Mouse (Mus musculus): ENCODE measurements at regions not wholly inside any gene's neighbourhood (a gene's known extent, or its start where the extent isn't known, plus 50 kb on each side); places are given as distances from the start of the nearest gene placed in this dataset.

GRCm38 (mm10) chr12:77628358-77628850 lies 390.5 kb downstream of the Fut8 start:
- TF ChIP-seq POLR2A (IDR thresholded peaks at IDR 0.05; ENCODE audit: low read depth, low read length) (no peak), CTCF (IDR thresholded peaks at IDR 0.05; ENCODE audit: extremely low read depth, insufficient read length, insufficient replicate concordance, low read depth, low read length) (no peak)
- Histone ChIP-seq H3K27me3 (ENCODE audit: control insufficient read depth, insufficient read depth, low read length) (no peaks in the 10 kb centered on the region), H3K4me1 (ENCODE audit: control insufficient read depth, insufficient read depth, insufficient read length, low read length) (no peaks in the 10 kb centered on the region), H3K27ac (ENCODE audit: insufficient read depth, low read depth, low read length) (no peak overlapping the region), H3K4me3 (ENCODE audit: low read depth, low read length) (no peak overlapping the region), H3K36me3 (ENCODE audit: control insufficient read depth, insufficient read depth, low read length) (no peaks in the 10 kb centered on the region)

GRCm38 (mm10) chr12:77633981-77634650 lies 396.2 kb downstream of the Fut8 start:
- TF ChIP-seq CTCF (IDR thresholded peaks at IDR 0.05; ENCODE audit: extremely low read depth, insufficient read length, insufficient replicate concordance, low read depth, low read length): no peak
- Histone ChIP-seq H3K4me3 (ENCODE audit: low read depth, low read length) (no peak overlapping the region), H3K4me1 (ENCODE audit: control insufficient read depth, insufficient read depth, insufficient read length, low read length) (no peaks in the 10 kb centered on the region), H3K36me3 (ENCODE audit: control insufficient read depth, insufficient read depth, low read length) (no peaks in the 10 kb centered on the region), H3K27me3 (ENCODE audit: control insufficient read depth, insufficient read depth, low read length) (no peaks in the 10 kb centered on the region), H3K27ac (ENCODE audit: insufficient read depth, low read depth, low read length) (no peak overlapping the region)
- 64% methylated on average over 10 of the region's 10 CpGs for WGBS

DNA sequence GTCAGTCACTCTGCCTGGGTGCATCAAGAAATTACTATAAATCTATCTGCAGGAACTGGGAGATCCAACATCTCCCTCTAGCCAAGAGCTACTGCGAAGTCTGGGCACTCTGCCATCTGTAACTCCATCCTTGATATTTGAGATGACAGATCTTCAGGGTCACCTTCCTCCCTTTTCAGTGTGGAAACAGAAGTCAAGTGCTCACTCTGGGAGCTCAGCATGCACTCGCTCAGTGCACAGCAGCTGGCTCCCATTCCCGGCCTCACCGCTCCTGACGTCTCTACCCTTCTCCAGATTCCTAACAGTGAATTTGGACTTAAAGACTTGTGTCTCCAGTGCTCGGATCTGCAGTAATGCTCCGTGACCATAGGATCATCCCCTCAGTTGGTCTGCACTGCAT lies 400.3 kb downstream of the Fut8 start:
- Histone ChIP-seq H3K27me3 (ENCODE audit: control insufficient read depth, insufficient read depth, low read length) (no peaks in the 10 kb centered on the region), H3K36me3 (ENCODE audit: control insufficient read depth, insufficient read depth, low read length) (no peaks in the 10 kb centered on the region), H3K27ac (ENCODE audit: insufficient read depth, low read depth, low read length) (no peak overlapping the region), H3K4me3 (ENCODE audit: low read depth, low read length) (no peak overlapping the region), H3K4me1 (ENCODE audit: control insufficient read depth, insufficient read depth, insufficient read length, low read length) (no peaks in the 10 kb centered on the region)
- TF ChIP-seq POLR2A (IDR thresholded peaks at IDR 0.05; ENCODE audit: low read depth, low read length): no peak
- TF ChIP-seq CTCF (IDR thresholded peaks at IDR 0.05; ENCODE audit: extremely low read depth, insufficient read length, insufficient replicate concordance, low read depth, low read length): no peak
- WGBS: 77% methylated on average over 7 of the region's 7 CpGs

DNA sequence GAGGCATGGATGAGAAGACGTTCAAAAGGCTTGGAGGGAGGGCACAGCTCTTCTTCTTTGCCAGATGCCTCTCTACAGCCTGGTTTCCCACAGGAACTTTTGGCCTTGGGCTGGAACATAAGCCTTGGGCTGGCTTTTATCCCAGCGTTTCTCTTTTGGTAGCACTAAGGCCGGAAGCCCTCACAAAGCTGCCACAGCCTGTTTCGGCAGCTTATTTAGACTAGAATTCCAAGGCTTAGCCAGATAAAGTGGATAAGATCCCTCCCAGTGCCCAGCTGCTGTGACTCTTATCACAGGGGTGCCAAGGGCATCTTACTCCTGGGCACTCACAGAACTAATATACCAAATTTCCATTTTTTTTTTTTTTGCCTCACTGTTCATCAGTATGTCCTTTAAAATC lies 404.4 kb downstream of the Fut8 start:
- no peak for TF ChIP-seq CTCF (IDR thresholded peaks at IDR 0.05; ENCODE audit: extremely low read depth, insufficient read length, insufficient replicate concordance, low read depth, low read length)
- TF ChIP-seq POLR2A (IDR thresholded peaks at IDR 0.05; ENCODE audit: low read depth, low read length): no peak
- Histone ChIP-seq H3K27me3 (ENCODE audit: control insufficient read depth, insufficient read depth, low read length) (no peaks in the 10 kb centered on the region), H3K4me1 (ENCODE audit: control insufficient read depth, insufficient read depth, insufficient read length, low read length) (no peaks in the 10 kb centered on the region), H3K36me3 (ENCODE audit: control insufficient read depth, insufficient read depth, low read length) (no peaks in the 10 kb centered on the region), H3K4me3 (ENCODE audit: low read depth, low read length) (no peak overlapping the region), H3K27ac (ENCODE audit: insufficient read depth, low read depth, low read length) (no peak overlapping the region)
- WGBS: 77% methylated on average over 4 of the region's 4 CpGs

- no peak for TF ChIP-seq POLR2A (IDR thresholded peaks at IDR 0.05; ENCODE audit: low read depth, low read length)
- Histone ChIP-seq H3K27me3 (ENCODE audit: control insufficient read depth, insufficient read depth, low read length) (no peaks in the 10 kb centered on the region), H3K27ac (ENCODE audit: insufficient read depth, low read depth, low read length) (no peak overlapping the region), H3K4me3 (ENCODE audit: low read depth, low read length) (no peak overlapping the region), H3K4me1 (ENCODE audit: control insufficient read depth, insufficient read depth, insufficient read length, low read length) (no peaks in the 10 kb centered on the region), H3K36me3 (ENCODE audit: control insufficient read depth, insufficient read depth, low read length) (no peaks in the 10 kb centered on the region)
- 62% methylated on average over 3 of the region's 3 CpGs for WGBS
These were observed 409.9 kb downstream of the Fut8 start for GRCm38 (mm10) chr12:77647841-77648240.

- Histone ChIP-seq H3K4me3 (ENCODE audit: low read depth, low read length) (no peak overlapping the region), H3K27me3 (ENCODE audit: control insufficient read depth, insufficient read depth, low read length) (no peaks in the 10 kb centered on the region), H3K4me1 (ENCODE audit: control insufficient read depth, insufficient read depth, insufficient read length, low read length) (no peaks in the 10 kb centered on the region), H3K27ac (ENCODE audit: insufficient read depth, low read depth, low read length) (no peak overlapping the region), H3K36me3 (ENCODE audit: control insufficient read depth, insufficient read depth, low read length) (no peaks in the 10 kb centered on the region)
- WGBS: 56% methylated on average over 3 of the region's 3 CpGs
- TF ChIP-seq CTCF (IDR thresholded peaks at IDR 0.05; ENCODE audit: extremely low read depth, insufficient read length, insufficient replicate concordance, low read depth, low read length) (no peak), POLR2A (IDR thresholded peaks at IDR 0.05; ENCODE audit: low read depth, low read length) (no peak)
These were observed 416.4 kb downstream of the Fut8 start for GRCm38 (mm10) chr12:77654282-77654681.

DNA sequence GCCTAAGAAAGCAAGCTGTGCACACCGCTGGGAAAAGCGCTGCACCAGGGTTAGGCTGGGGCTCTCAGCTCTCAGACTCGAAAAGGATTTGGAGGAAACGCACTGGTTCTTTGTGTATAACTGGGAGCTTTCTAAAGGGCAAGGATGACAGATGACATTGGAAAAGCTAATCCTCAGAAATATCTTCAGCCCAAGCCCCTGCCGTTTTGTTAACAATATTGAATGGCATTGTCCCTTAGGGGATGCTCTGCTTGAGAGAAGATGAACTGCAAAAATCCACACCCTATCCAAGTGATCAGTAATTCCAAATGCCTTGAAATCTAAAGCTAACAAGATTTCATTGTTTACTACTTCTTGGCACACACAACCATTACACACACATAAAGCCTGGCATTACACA lies 419.1 kb downstream of the Fut8 start:
- WGBS: 82% methylated on average over 5 of the region's 5 CpGs
- H3K4me1 ChIP-seq (ENCODE audit: control insufficient read depth, insufficient read depth, insufficient read length, low read length): no peaks in the 10 kb centered on the region
- no peak overlapping the region for H3K27ac ChIP-seq (ENCODE audit: insufficient read depth, low read depth, low read length)
- no peaks in the 10 kb centered on the region for H3K27me3 ChIP-seq (ENCODE audit: control insufficient read depth, insufficient read depth, low read length)
- TF ChIP-seq POLR2A (IDR thresholded peaks at IDR 0.05; ENCODE audit: low read depth, low read length) (no peak), CTCF (IDR thresholded peaks at IDR 0.05; ENCODE audit: extremely low read depth, insufficient read length, insufficient replicate concordance, low read depth, low read length) (no peak)
- no peak overlapping the region for H3K4me3 ChIP-seq (ENCODE audit: low read depth, low read length)
- no peaks in the 10 kb centered on the region for H3K36me3 ChIP-seq (ENCODE audit: control insufficient read depth, insufficient read depth, low read length)

Measured in small intestine, adult 2 months (tissue).